Mouse (Mus musculus) liver, embryonic 13.5 days (tissue): ENCODE measurements around the gene Peli2. TPM values are rescaled to one million over a fixed set of nuclear protein-coding genes. Genes with fewer than 3 reads are reported as not detected.

Experiments used
- ATAC-seq: fragments of 200-750 bp; cut with Nextera tagmentation; 2 replicates; pipeline ENCODE4 v1.8.0; 2017; ENCODE audit warnings: low read depth, mild to moderate bottlenecking, moderate number of reproducible peaks, moderate library complexity
- DNase-seq: peaks from one replicate; pipeline ENCODE4 v3.0.0; 2022
- H3K27ac ChIP-seq: fragments of 300-500 bp; sonication (generic); 2 replicates; pipeline ENCODE4 v1.5.1; 2015; ENCODE audit warnings: moderate library complexity, mild to moderate bottlenecking, inconsistent platforms
- H3K27me3 ChIP-seq: fragments of 300-500 bp; sonication (generic); 2 replicates; pipeline ENCODE4 v1.6.1; 2015; ENCODE audit warnings: mild to moderate bottlenecking, inconsistent platforms
- H3K36me3 ChIP-seq: fragments of 300-500 bp; sonication (generic); 2 replicates; pipeline ENCODE4 v1.6.1; 2015; ENCODE audit warnings: mild to moderate bottlenecking, inconsistent platforms
- H3K4me1 ChIP-seq: fragments of 300-500 bp; sonication (generic); replicated peaks from 2 replicates; pipeline ENCODE4 v1.6.1; 2015; ENCODE audit warnings: inconsistent platforms
- H3K4me2 ChIP-seq: fragments of 300-500 bp; sonication (generic); 2 replicates; pipeline ENCODE4 v1.6.1; 2015; ENCODE audit warnings: inconsistent platforms, mild to moderate bottlenecking, moderate library complexity
- H3K4me3 ChIP-seq: fragments of 300-500 bp; sonication (generic); replicated peaks from 2 replicates; pipeline ENCODE4 v1.5.1; 2015; ENCODE audit warnings: mild to moderate bottlenecking, inconsistent platforms
- H3K9ac ChIP-seq: fragments of 300-500 bp; sonication (generic); 2 replicates; pipeline ENCODE4 v1.6.1; 2015; ENCODE audit warnings: mild to moderate bottlenecking, inconsistent platforms
- H3K9me3 ChIP-seq: fragments of 300-500 bp; sonication (generic); replicated peaks from 2 replicates; pipeline ENCODE4 v1.6.1; 2016; ENCODE audit warnings: inconsistent platforms
- WGBS: fragments of 180-500 bp; shearing (Covaris S2); methylation state at CpG from one replicate; pipeline ENCODE4 v1.1.7; 2015; ENCODE audit not compliant: insufficient replicate concordance; 5-methylcytosine and 5-hydroxymethylcytosine counted together
- polyA plus RNA-seq: library from polyadenylated mRNA; unstranded; fragments of >200 nt; fragmentation: Nextera tagmentation; extraction: Ambion mirVana; gene quantifications from 2 replicates; pipeline ENCODE4 v1.2.1, GENCODE M21; 2015

The Peli2 gene
- polyA plus RNA-seq, 1 experiment from 2014 or later, result 0.77 TPM

DNA sequence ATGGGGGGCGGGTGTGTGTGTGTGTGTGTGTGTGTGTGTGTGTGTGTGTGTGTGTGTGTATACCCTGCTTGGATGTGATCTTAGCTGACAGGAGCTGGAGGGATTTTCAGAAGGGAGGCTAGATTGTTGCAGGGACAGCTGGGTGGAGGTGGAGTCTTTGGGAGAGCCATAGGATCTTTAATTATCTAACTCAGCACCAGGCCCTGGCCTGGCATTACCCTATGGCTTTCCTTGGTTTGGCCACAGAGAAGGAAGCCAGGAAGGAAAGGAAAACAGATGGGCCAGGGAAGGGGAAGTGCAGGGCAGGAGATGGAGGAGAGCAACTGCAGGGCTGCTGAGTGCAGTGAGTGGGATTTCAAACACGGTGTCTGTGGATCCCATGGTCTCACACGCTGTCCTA lies 18.8 kb downstream of the Peli2 start:
- no peak overlapping the region for H3K27ac ChIP-seq
- no peaks in the 10 kb centered on the region for H3K36me3 ChIP-seq
- ATAC-seq (no peak), DNase-seq (no peak)
- no peaks in the 10 kb centered on the region for H3K9me3 ChIP-seq
- H3K4me3 ChIP-seq, result no peak overlapping the region
- no peak overlapping the region for H3K4me2 ChIP-seq
- H3K9ac ChIP-seq, result no peak overlapping the region
- 48% methylated on average over 3 of the region's 3 CpGs for WGBS
- peaks cover 22% of the 10 kb centered on the region for H3K4me1 ChIP-seq
- no peaks in the 10 kb centered on the region for H3K27me3 ChIP-seq

DNA sequence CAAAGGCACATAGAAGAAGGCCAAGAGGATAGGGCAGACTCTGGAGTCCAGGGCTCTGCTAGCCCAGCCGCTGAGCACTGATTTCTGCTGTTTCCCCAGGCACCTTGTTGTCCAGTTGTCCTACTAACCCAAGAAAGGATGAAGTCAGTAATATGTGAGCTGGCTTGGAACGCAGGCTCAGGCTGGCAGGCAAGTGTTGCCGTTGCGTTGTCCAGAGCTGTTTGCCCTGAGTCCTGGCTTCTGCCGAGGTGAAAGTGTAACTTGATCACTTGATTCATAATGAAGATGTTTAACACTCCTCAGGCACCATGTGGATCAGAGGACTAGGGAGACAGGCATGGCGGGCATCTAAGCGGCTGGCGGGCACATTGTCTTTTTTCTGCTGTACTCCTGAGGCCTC lies 21.1 kb downstream of the Peli2 start:
- DNase-seq, result no peak
- Histone ChIP-seq H3K4me3 (no peak overlapping the region), H3K27me3 (no peaks in the 10 kb centered on the region), H3K27ac (no peak overlapping the region), H3K4me2 (no peak overlapping the region), H3K9me3 (no peaks in the 10 kb centered on the region), H3K9ac (no peak overlapping the region), H3K36me3 (no peaks in the 10 kb centered on the region), H3K4me1 (0 out of 2 replicates have a peak, but pooled peaks cover 10% of the 10 kb centered on the region)
- 79% methylated on average over 8 of the region's 8 CpGs for WGBS
- no peak for ATAC-seq

GRCm38 (mm10) chr14:48142696-48143095 lies 22.1 kb downstream of the Peli2 start:
- Histone ChIP-seq H3K27ac (no peak overlapping the region), H3K9ac (no peak overlapping the region), H3K4me1 (0 out of 2 replicates have a peak, but pooled peaks cover 8% of the 10 kb centered on the region), H3K36me3 (no peaks in the 10 kb centered on the region), H3K9me3 (no peaks in the 10 kb centered on the region), H3K4me2 (no peak overlapping the region), H3K27me3 (no peaks in the 10 kb centered on the region), H3K4me3 (no peak overlapping the region)
- DNase-seq (no peak), ATAC-seq (peak; percentile 45; the same call in 1 of the 2 replicates)
- 58% methylated on average over 10 of the region's 10 CpGs for WGBS

DNA sequence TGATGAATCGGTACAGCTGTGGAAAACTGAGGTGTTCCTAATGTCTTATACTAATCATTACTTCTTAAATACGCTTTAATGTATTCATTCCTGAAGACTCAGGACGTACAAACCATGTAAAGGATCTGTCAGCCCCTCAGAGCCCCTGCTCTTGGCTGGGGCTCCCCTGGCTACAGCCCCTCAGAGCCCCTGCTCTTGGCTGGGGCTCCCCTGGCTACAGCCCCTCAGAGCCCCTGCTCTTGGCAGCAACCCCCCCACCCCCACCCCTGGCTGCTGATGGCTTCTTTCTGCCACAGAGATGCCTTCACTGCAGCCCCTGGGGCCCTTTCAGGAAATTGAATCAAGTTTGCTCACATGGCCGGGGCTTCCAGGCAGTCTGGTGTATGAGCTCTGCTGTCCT lies 22.5 kb downstream of the Peli2 start:
- 61% methylated on average over 4 of the region's 4 CpGs for WGBS
- 0 out of 2 replicates have a peak, but pooled peaks cover 8% of the 10 kb centered on the region for H3K4me1 ChIP-seq
- no peak overlapping the region for H3K4me2 ChIP-seq
- no peak overlapping the region for H3K27ac ChIP-seq
- H3K4me3 ChIP-seq, result no peak overlapping the region
- H3K27me3 ChIP-seq, result no peaks in the 10 kb centered on the region
- no peak overlapping the region for H3K9ac ChIP-seq
- H3K9me3 ChIP-seq, result no peaks in the 10 kb centered on the region
- DNase-seq (no peak), ATAC-seq (no peak; the same call in 1 of the 2 replicates)
- no peaks in the 10 kb centered on the region for H3K36me3 ChIP-seq

- H3K9ac ChIP-seq, result no peak overlapping the region
- no peaks in the 10 kb centered on the region for H3K9me3 ChIP-seq
- H3K36me3 ChIP-seq, result no peaks in the 10 kb centered on the region
- H3K4me2 ChIP-seq, result no peak overlapping the region
- 0 out of 2 replicates have a peak, but pooled peaks cover 5% of the 10 kb centered on the region for H3K4me1 ChIP-seq
- ATAC-seq (no peak), DNase-seq (no peak)
- WGBS, result 75% methylated on average over 17 of the region's 17 CpGs
- no peak overlapping the region for H3K27ac ChIP-seq
- no peak overlapping the region for H3K4me3 ChIP-seq
- no peaks in the 10 kb centered on the region for H3K27me3 ChIP-seq
Observed at GRCm38 (mm10) chr14:48144330-48144729, 23.7 kb downstream of the Peli2 start.

DNA sequence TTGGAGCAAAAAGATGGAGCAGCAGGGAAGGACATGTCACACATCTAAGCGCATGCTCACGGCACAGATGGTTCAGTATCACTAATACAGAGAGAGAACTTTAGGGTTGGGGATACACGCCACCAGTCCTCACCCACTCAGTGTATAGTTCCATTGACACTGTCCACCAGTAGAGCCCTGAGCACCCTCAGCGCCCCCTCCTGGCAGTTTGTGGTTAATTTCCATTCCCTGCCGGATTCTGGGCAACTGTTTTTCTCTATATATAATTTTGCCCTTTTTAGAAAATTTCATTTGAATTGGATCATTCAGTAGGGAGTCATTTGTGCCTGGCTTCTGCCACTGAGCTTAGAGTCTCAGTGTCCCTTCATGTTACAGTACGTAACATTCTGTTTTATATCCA lies 27.1 kb downstream of the Peli2 start:
- H3K4me2 ChIP-seq, result no peak overlapping the region

DNA sequence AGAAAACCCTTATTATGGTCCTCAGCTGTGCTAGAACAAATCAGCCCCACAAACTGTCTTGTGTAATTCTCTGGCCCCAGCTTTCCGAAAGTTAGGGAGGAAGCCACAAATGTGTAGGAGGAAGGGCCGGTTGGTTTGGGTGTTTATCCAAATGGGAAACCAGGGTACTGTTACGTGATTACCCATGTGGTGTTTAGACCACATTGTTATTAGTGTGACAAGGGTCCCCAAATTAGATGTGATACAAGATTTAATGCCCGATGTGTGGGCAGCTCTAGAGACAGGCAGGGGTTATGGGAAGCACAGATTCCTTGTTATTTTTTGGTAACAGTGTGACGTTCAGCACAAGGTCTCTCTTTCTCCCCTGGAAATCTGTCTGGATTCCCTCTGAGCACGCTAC lies 28.0 kb downstream of the Peli2 start:
- no peaks in the 10 kb centered on the region for H3K36me3 ChIP-seq
- H3K9me3 ChIP-seq, result no peaks in the 10 kb centered on the region
- no peak overlapping the region for H3K27ac ChIP-seq
- no peaks in the 10 kb centered on the region for H3K27me3 ChIP-seq
- ATAC-seq, result no peak
- H3K9ac ChIP-seq, result no peak overlapping the region
- no peak overlapping the region for H3K4me2 ChIP-seq
- 65% methylated on average over 6 of the region's 6 CpGs for WGBS
- 0 out of 2 replicates have a peak, but pooled peaks cover 3% of the 10 kb centered on the region for H3K4me1 ChIP-seq
- no peak for DNase-seq
- no peak overlapping the region for H3K4me3 ChIP-seq

More for the DNA sequence above, 27.1 kb downstream of the Peli2 start:
- H3K27ac ChIP-seq, result no peak overlapping the region
- no peak overlapping the region for H3K9ac ChIP-seq
- 0 out of 2 replicates have a peak, but pooled peaks cover 5% of the 10 kb centered on the region for H3K4me1 ChIP-seq
- H3K4me3 ChIP-seq, result no peak overlapping the region
- DNase-seq (no peak), ATAC-seq (no peak)
- H3K36me3 ChIP-seq, result no peaks in the 10 kb centered on the region
- WGBS, result 60% methylated on average over 6 of the region's 6 CpGs
- no peaks in the 10 kb centered on the region for H3K9me3 ChIP-seq
- no peaks in the 10 kb centered on the region for H3K27me3 ChIP-seq

GRCm38 (mm10) chr14:48149351-48149750 lies 28.7 kb downstream of the Peli2 start:
- no peaks in the 10 kb centered on the region for H3K4me1 ChIP-seq
- H3K27me3 ChIP-seq, result no peaks in the 10 kb centered on the region
- no peak overlapping the region for H3K27ac ChIP-seq
- no peak overlapping the region for H3K4me2 ChIP-seq
- H3K9me3 ChIP-seq, result no peaks in the 10 kb centered on the region
- no peak overlapping the region for H3K9ac ChIP-seq
- ATAC-seq (no peak), DNase-seq (no peak)
- no peak overlapping the region for H3K4me3 ChIP-seq
- WGBS, result 69% methylated on average over 9 of the region's 9 CpGs
- H3K36me3 ChIP-seq, result no peaks in the 10 kb centered on the region

DNA sequence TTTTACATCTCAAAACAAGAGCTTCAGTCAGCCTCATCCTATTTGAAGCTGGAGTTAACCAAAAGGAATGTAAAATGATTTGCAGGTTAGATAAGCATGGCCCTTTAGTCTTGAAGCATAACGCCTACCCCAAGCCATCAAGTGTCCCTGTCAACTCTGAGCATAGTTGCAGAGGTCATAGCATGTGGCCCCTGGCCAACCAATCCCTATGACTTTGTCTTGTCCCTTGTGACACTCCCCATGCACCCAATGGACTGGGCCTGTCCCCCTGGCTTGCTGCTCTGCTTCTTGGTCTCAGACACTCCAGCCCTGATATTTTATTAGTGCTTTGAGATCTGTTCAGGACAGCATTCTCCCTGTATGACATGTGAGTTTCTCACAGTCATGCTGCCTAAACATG lies 30.3 kb downstream of the Peli2 start:
- H3K36me3 ChIP-seq, result no peaks in the 10 kb centered on the region
- no peak overlapping the region for H3K27ac ChIP-seq
- H3K4me3 ChIP-seq, result no peak overlapping the region
- H3K9me3 ChIP-seq, result no peaks in the 10 kb centered on the region
- no peak overlapping the region for H3K4me2 ChIP-seq
- H3K27me3 ChIP-seq, result no peaks in the 10 kb centered on the region
- ATAC-seq (no peak), DNase-seq (no peak)
- no peaks in the 10 kb centered on the region for H3K4me1 ChIP-seq
- H3K9ac ChIP-seq, result no peak overlapping the region
- 58% methylated on average over 1 of the region's 1 CpGs for WGBS

- Histone ChIP-seq H3K27ac (no peak overlapping the region), H3K4me2 (no peak overlapping the region), H3K4me3 (no peak overlapping the region), H3K9me3 (no peaks in the 10 kb centered on the region), H3K36me3 (no peaks in the 10 kb centered on the region), H3K27me3 (no peaks in the 10 kb centered on the region), H3K9ac (no peak overlapping the region), H3K4me1 (no peaks in the 10 kb centered on the region)
- ATAC-seq, result no peak
- no peak for DNase-seq
- 58% methylated on average over 2 of the region's 2 CpGs for WGBS
Observed at GRCm38 (mm10) chr14:48151554-48151953, 30.9 kb downstream of the Peli2 start.

GRCm38 (mm10) chr14:48153064-48153463 lies 32.4 kb downstream of the Peli2 start:
- no peak overlapping the region for H3K4me3 ChIP-seq
- H3K27ac ChIP-seq, result no peak overlapping the region
- ATAC-seq, result no peak
- H3K9me3 ChIP-seq, result no peaks in the 10 kb centered on the region
- H3K36me3 ChIP-seq, result no peaks in the 10 kb centered on the region
- WGBS, result 47% methylated on average over 2 of the region's 2 CpGs
- no peak for DNase-seq
- H3K4me1 ChIP-seq, result no peaks in the 10 kb centered on the region
- H3K4me2 ChIP-seq, result no peak overlapping the region
- no peaks in the 10 kb centered on the region for H3K27me3 ChIP-seq
- H3K9ac ChIP-seq, result no peak overlapping the region

DNA sequence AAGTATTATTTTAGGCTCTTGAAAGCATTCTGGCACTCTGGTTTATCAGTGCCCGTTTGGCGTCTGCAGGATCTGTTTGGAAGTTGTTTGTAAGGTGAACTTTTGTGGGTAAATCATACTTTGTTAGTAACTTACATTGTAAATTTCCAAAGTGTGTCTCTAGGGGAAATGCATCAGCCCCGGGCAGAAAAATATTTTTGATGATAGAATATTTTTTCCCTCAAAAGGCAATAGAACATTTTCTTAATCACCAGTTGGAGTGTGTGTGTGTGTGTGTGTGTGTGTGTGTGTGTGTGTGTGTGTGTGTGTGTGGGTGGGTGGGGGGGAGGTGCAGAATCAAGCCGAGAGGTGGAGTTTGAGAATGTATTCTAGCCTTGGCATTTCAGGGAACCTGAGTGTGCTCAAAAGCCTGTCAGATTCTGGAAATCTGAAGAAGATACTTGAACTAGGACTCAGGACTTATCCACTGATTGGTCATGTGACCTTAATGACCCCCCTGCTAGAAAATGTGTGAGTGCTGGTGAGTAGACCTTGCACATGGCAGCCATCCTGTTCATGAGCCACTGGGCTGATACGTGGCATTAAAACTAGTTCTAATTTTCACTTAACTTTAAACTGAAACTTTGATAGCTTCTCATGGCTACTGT lies 33.4 kb downstream of the Peli2 start:
- 69% methylated on average over 5 of the region's 5 CpGs for WGBS
- no peak overlapping the region for H3K4me2 ChIP-seq
- ATAC-seq (no peak), DNase-seq (no peak)
- H3K4me1 ChIP-seq, result no peaks in the 10 kb centered on the region
- no peaks in the 10 kb centered on the region for H3K27me3 ChIP-seq
- no peaks in the 10 kb centered on the region for H3K36me3 ChIP-seq
- H3K9ac ChIP-seq, result no peak overlapping the region
- no peaks in the 10 kb centered on the region for H3K9me3 ChIP-seq
- H3K27ac ChIP-seq, result no peak overlapping the region
- no peak overlapping the region for H3K4me3 ChIP-seq
